Mouse (Mus musculus): Measurements from ENCODE around the gene Serpinb7.

- TF ChIP-seq CTCF (IDR thresholded peaks at IDR 0.05; ENCODE audit: extremely low read depth, insufficient read length, insufficient replicate concordance, low read depth, low read length) = no peak
- no peak for TF ChIP-seq POLR2A (IDR thresholded peaks at IDR 0.05; ENCODE audit: low read depth, low read length)
These were observed 21.1 kb upstream of the Serpinb7 start for GRCm38 (mm10) chr1:107378368-107378767.

Data from small intestine, adult 2 months (tissue).